Mouse (Mus musculus) embryonic facial prominence, embryonic 11.5 days (tissue): ENCODE results near the gene Myl9. TPM values are rescaled to one million over a fixed set of nuclear protein-coding genes. Genes with fewer than 3 reads are reported as not detected.
"Not testable (repeated sequence)": the region's sequence is repeated elsewhere in the genome, so short reads cannot be mapped to it uniquely, and the experiment has no call there.

Source experiments
- ATAC-seq: fragments of 200-750 bp; cut with Nextera tagmentation; replicated peaks from 2 replicates; pipeline ENCODE4 v1.8.0; 2017; ENCODE audit warnings: low read depth; ENCODE audit not compliant: insufficient number of reproducible peaks, low FRiP score, low TSS enrichment
- DNase-seq: peaks from one replicate; pipeline ENCODE4 v3.0.0-alpha.2; 2015; ENCODE audit warnings: low spot score
- H3K27ac ChIP-seq: fragments of 300-500 bp; sonication (generic); replicated peaks from 2 replicates; pipeline ENCODE4 v1.5.1; 2014; ENCODE audit warnings: mild to moderate bottlenecking, low read depth, low read length, control low read depth
- H3K27me3 ChIP-seq: fragments of 300-500 bp; sonication (generic); 2 replicates; pipeline ENCODE4 v1.6.1; 2014; ENCODE audit warnings: mild to moderate bottlenecking, low read length, moderate library complexity, mixed read lengths; ENCODE audit not compliant: control insufficient read depth, insufficient read depth
- H3K36me3 ChIP-seq: fragments of 300-500 bp; sonication (generic); replicated peaks from 2 replicates; pipeline ENCODE4 v1.6.1; 2014; ENCODE audit warnings: low read depth, mild to moderate bottlenecking, low read length, moderate library complexity, mixed read lengths; ENCODE audit not compliant: control insufficient read depth, insufficient read depth
- H3K4me1 ChIP-seq: fragments of 300-500 bp; sonication (generic); 2 replicates; pipeline ENCODE4 v1.6.1; 2014; ENCODE audit warnings: low read length, mixed read lengths; ENCODE audit not compliant: control insufficient read depth, insufficient read depth
- H3K4me2 ChIP-seq: fragments of 300-500 bp; sonication (generic); 2 replicates; pipeline ENCODE4 v1.6.1; 2014; ENCODE audit warnings: low read depth, mild to moderate bottlenecking, control low read depth, low read length, moderate library complexity
- H3K4me3 ChIP-seq: fragments of 300-500 bp; sonication (generic); 2 replicates; pipeline ENCODE4 v1.5.1; 2014; ENCODE audit warnings: low read depth, low read length, control low read depth
- H3K9ac ChIP-seq: fragments of 300-500 bp; sonication (generic); replicated peaks from 2 replicates; pipeline ENCODE4 v1.6.1; 2014; ENCODE audit warnings: mild to moderate bottlenecking, control low read depth, low read length
- H3K9me3 ChIP-seq: fragments of 300-500 bp; sonication (generic); replicated peaks from 2 replicates; pipeline ENCODE4 v1.6.1; 2016; ENCODE audit warnings: mild to moderate bottlenecking, low read length, inconsistent platforms, mixed read lengths; ENCODE audit not compliant: control insufficient read depth
- WGBS: fragments of 180-500 bp; shearing (Covaris S2); extraction: QIAGEN DNeasy Blood & Tissue Kit; methylation state at CpG from one replicate; pipeline ENCODE4 v1.1.7; 2014; 5-methylcytosine and 5-hydroxymethylcytosine counted together
- polyA plus RNA-seq: library from polyadenylated mRNA; unstranded; fragments of >200 nt; fragmentation: Nextera tagmentation; extraction: Ambion mirVana; gene quantifications from 2 replicates; pipeline ENCODE4 v1.2.1, GENCODE M21; 2014

Myl9 gene
- polyA plus RNA-seq, 1 experiment from 2014 or later, result 128 TPM

- Histone ChIP-seq H3K27me3 (no peaks in the 10 kb centered on the region), H3K27ac (no peak overlapping the region), H3K9me3 (no peaks in the 10 kb centered on the region), H3K36me3 (no peaks in the 10 kb centered on the region), H3K4me3 (no peak overlapping the region), H3K4me1 (no peaks in the 10 kb centered on the region), H3K9ac (no peak overlapping the region), H3K4me2 (no peak overlapping the region)
- ATAC-seq (no peak), DNase-seq (no peak)
- WGBS, result 68% methylated on average over 4 of the region's 4 CpGs
Measured at GRCm38 (mm10) chr2:156781836-156782480, 6.7 kb downstream of the Myl9 start.

- Histone ChIP-seq H3K4me2 (no peak overlapping the region), H3K4me3 (no peak overlapping the region), H3K9me3 (no peaks in the 10 kb centered on the region), H3K27me3 (no peaks in the 10 kb centered on the region), H3K9ac (no peak overlapping the region), H3K27ac (no peak overlapping the region), H3K4me1 (no peaks in the 10 kb centered on the region), H3K36me3 (no peaks in the 10 kb centered on the region)
- WGBS, result 84% methylated on average over 10 of the region's 10 CpGs
- DNase-seq, result no peak
- no peak for ATAC-seq
Measured at GRCm38 (mm10) chr2:156782481-156783348, 7.5 kb downstream of the Myl9 start.

GRCm38 (mm10) chr2:156783349-156783728, 8.1 kb downstream of the Myl9 start:
- Histone ChIP-seq H3K27me3 (no peaks in the 10 kb centered on the region), H3K4me3 (no peak overlapping the region), H3K36me3 (no peaks in the 10 kb centered on the region), H3K9ac (no peak overlapping the region), H3K27ac (no peak overlapping the region), H3K4me1 (no peaks in the 10 kb centered on the region), H3K9me3 (no peaks in the 10 kb centered on the region), H3K4me2 (no peak overlapping the region)
- ATAC-seq (no peak), DNase-seq (no peak)
- WGBS, result 88% methylated on average over 9 of the region's 9 CpGs

- Histone ChIP-seq H3K4me3 (no peak overlapping the region), H3K27me3 (no peaks in the 10 kb centered on the region), H3K4me2 (no peak overlapping the region), H3K4me1 (no peaks in the 10 kb centered on the region), H3K27ac (no peak overlapping the region), H3K9me3 (no peaks in the 10 kb centered on the region), H3K9ac (no peak overlapping the region), H3K36me3 (no peaks in the 10 kb centered on the region)
- WGBS, result 75% methylated on average over 7 of the region's 7 CpGs
- DNase-seq (no peak), ATAC-seq (no peak)
Measured at GRCm38 (mm10) chr2:156784016-156784585, 8.9 kb downstream of the Myl9 start.

- no peak overlapping the region for H3K4me2 ChIP-seq
- H3K4me1 ChIP-seq, result no peaks in the 10 kb centered on the region
- H3K36me3 ChIP-seq, result no peaks in the 10 kb centered on the region
- H3K9me3 ChIP-seq, result no peaks in the 10 kb centered on the region
- ATAC-seq, result no peak
- no peak overlapping the region for H3K4me3 ChIP-seq
- no peak overlapping the region for H3K27ac ChIP-seq
- DNase-seq, result no peak
- 83% methylated on average over 2 of the region's 2 CpGs for WGBS
- no peak overlapping the region for H3K9ac ChIP-seq
- H3K27me3 ChIP-seq, result no peaks in the 10 kb centered on the region
Measured at GRCm38 (mm10) chr2:156784891-156785290, 9.7 kb downstream of the Myl9 start.

- H3K9ac ChIP-seq, H3K4me3 ChIP-seq, H3K27ac ChIP-seq, H3K4me1 ChIP-seq, H3K27me3 ChIP-seq, H3K36me3 ChIP-seq, H3K9me3 ChIP-seq, ATAC-seq, H3K4me2 ChIP-seq, DNase-seq: not testable (repeated sequence)
Measured at GRCm38 (mm10) chr2:156786369-156786768, 11.1 kb downstream of the Myl9 start.

- no peak for ATAC-seq
Measured at GRCm38 (mm10) chr2:156787090-156787775, 12.0 kb downstream of the Myl9 start.

GRCm38 (mm10) chr2:156787776-156788105, 12.5 kb downstream of the Myl9 start:
- Histone ChIP-seq H3K9ac (no peak overlapping the region), H3K9me3 (no peaks in the 10 kb centered on the region), H3K4me2 (no peak overlapping the region), H3K4me3 (no peak overlapping the region), H3K27ac (no peak overlapping the region), H3K36me3 (no peaks in the 10 kb centered on the region), H3K4me1 (no peaks in the 10 kb centered on the region), H3K27me3 (no peaks in the 10 kb centered on the region)
- DNase-seq (peak; percentile 39), ATAC-seq (no peak)
- 51% methylated on average over 3 of the region's 3 CpGs for WGBS

More at GRCm38 (mm10) chr2:156787090-156787775, 12.0 kb downstream of the Myl9 start:
- Histone ChIP-seq H3K27ac (no peak overlapping the region), H3K4me3 (no peak overlapping the region), H3K9me3 (no peaks in the 10 kb centered on the region), H3K9ac (no peak overlapping the region), H3K36me3 (no peaks in the 10 kb centered on the region), H3K4me2 (no peak overlapping the region), H3K27me3 (no peaks in the 10 kb centered on the region), H3K4me1 (no peaks in the 10 kb centered on the region)
- 88% methylated on average over 5 of the region's 5 CpGs for WGBS
- no peak for DNase-seq
